Mouse (Mus musculus): ENCODE results near the gene Kctd21.

The Kctd21 gene

DNA sequence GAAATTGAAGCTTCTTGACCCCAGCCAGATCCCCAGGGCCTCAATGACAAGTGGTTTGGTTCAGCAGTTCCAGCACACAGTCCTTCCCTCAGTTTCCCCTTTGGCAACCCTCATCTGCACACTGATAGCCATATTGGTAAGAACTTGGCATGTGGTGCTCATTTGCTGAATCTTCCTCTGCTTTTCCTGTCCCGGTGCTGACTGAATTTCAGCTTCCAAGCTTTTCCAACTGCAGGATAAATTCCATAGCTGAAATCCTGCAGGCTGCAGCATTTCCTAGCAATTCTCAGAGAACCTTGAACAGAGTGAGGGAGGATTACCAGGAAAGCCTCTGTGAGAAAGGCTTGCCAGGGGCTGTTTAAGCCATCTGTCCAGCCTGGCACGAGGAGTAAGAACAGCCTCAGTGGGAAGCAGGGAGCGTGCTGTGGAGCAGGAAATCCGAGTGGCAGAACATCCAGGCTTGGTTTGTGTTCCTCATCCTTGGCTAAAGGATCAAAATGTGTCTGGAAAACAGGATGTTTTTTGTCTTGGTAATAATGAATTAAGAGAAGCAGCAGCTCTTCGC, 54.8 kb downstream of the Kctd21 start:
- peak in 1 of 2 experiments; percentile 76 for DNase-seq (ENCODE audit: low spot score in 2 of 2)

DNA sequence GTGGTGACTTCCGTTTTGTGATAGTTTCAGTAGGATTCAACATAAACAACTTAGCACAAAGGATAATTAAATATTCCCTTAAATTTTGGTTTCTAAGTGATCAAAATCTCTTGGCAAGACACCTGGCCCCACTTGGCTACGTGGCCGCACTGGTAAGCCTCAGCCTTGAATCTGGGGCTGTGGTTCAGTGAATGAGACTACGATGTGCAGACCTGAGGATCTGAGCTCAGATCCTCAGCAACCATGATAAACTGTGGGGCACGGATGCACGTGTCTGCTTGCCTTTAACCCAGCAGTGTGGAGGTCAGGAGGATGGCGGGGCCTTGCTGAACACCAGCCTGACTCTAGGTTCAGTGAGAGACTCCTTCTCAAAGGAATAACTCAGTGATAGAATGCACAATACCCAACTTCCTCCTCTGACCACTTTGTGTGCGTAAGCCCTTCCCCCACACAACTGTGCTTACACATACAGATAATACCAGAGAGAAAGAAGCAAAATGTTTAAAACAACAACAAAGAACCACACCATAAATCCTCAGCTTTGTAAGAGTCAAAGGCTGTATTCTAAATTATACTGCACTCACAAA, 55.5 kb downstream of the Kctd21 start:
- no peak for DNase-seq (ENCODE audit: low spot score in 2 of 2)

DNA sequence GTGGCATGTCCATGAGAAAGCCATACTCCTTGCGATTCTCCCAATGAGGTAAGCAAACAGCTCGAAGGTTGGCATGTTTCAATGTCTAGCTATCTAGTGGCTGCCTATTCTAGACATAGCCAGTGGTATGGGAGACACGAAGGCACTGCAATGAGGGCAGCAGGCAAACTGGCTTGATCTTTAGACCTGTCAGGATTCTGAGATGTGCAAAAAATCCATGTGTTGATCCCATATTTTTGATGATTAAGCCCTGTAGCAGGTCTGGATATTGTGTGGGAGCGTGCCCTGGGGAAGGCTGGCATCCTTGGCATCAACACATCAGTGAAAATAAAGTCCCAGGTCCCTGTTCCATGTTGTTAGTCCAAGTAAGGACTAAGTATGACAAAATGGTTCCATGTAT, 56.4 kb downstream of the Kctd21 start:
- no peak for DNase-seq (ENCODE audit: low spot score in 2 of 2)

DNA sequence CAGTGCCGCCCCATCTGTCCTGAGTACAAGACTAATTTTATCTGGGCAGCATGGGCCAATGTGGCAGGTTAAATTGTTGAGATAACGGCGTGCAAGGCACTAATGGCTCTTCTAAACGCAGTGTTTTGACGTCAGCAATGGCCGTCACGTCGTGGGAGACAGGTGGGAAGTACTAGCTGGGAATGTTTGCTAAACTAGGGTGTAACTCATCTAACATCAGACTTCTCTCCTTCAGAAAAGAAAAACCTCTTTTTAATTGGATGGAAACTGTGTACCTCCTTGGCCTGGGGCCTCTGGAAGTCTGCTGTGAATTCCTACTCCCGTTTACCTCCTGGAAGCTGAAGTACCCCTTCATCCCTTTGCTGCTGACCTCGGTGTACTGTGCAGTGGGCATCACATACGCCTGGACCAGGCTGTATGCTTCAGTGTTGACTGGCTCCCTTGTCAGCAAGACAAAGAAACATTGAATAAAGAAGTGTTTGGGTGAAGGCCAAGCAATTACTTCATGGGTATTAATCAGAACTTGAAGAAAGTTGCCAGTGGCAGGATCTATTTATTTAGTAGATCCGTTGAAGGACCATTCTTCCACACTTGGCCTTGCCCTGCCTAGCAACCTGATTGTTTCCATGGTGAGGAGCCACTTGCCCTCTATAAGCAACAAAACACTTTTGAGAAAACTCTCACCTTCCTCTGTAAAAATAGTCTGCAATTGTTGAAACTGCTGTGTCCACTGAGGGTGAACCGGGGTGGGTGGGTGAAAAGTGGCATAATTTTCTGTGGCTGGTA, 59.4 kb downstream of the Kctd21 start:
- DNase-seq (ENCODE audit: low spot score in 2 of 2): no peak

DNA sequence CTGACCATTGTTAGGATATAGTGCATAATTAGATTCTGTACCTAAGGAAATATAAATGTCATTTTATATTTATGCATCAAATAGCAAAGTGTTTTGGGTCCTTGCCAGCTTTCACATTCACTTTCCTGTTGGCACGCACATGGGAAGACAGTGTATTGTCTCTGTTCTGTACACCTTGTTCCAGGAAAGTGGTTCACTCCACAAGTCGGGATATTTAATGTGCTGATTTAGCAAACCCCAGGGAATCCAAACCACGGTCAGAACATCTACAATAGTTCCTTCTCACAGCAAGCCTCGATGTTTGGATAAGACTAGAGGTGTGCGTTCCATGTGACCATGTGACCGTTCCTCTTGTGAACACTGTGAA, 59.9 kb downstream of the Kctd21 start:
- DNase-seq (ENCODE audit: low spot score in 2 of 2): no peak

DNA sequence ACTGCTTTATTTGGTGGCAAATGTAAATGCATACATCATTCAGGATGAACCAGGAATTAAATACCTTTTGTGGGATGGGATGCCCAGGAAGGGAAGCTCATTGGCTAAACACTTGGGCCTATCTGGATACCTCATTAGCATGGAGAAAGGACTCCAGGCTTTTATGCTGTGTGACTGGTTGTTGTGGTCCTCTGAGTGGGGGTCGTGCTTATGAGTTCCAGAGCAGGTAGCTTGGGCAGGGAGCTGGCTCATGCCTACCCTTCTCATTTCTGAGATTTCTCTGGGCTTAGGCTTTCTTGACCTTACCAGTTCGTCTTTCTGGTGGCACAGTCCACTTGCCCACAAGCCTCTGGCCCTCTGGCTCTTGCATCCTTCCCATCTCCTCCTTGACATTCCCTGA, 62.2 kb downstream of the Kctd21 start:
- no peak for DNase-seq (ENCODE audit: low spot score in 2 of 2)

DNA sequence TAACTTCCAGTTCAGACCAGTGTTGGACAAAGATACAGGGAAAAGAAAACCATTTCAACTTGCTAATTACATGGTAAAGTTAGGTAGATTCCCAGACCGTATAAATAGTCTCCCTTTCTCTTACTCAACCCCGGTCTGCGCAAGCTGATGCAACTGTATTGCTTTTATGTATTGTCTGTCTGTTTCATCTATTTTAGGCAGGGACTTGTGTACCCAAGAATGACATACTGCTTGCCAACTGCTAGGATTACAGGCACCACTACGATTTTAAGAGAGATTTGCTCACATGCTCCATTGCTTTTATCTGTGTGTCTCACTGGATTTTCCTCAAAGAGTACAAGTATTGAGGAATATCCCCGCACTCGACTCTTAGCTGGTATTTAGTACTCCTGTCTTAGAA, 66.8 kb downstream of the Kctd21 start:
- DNase-seq (ENCODE audit: low spot score in 2 of 2): no peak

Data from cerebellum, postnatal 4 days (tissue).